Mouse (Mus musculus) testis, adult 2 months (tissue): ENCODE results near the gene Gm28308.

Experiments used
- CTCF ChIP-seq: fragments of 200-500 bp; IDR thresholded peaks from 2 replicates; pipeline ENCODE4 v1.5.1; 2012; ENCODE audit warnings: low read depth, mild to moderate bottlenecking, inconsistent platforms, low read length, moderate library complexity; ENCODE audit not compliant: control insufficient read depth, insufficient read depth, insufficient replicate concordance
- POLR2A ChIP-seq: fragments of 200-500 bp; IDR thresholded peaks from 2 replicates; pipeline ENCODE4 v1.6.1; 2012; ENCODE audit warnings: low read depth, mild to moderate bottlenecking, inconsistent platforms, low read length, moderate library complexity; ENCODE audit not compliant: control insufficient read depth

GRCm38 (mm10) chr6:52214271-52214670, 1.1 kb upstream of the Gm28308 start:
- TF ChIP-seq CTCF (no peak), POLR2A (no peak)
